Mouse (Mus musculus) G1E (cell line): ENCODE results near the gene Prm3.

Source experiments
- CTCF ChIP-seq: IDR thresholded peaks from 2 replicates; pipeline ENCODE4 v1.5.1; 2012; ENCODE audit warnings: low read depth, low read length, inconsistent platforms, mixed read lengths
- GATA1 ChIP-seq: IDR thresholded peaks from 2 replicates; pipeline ENCODE4 v1.6.1; 2012; ENCODE audit warnings: borderline replicate concordance, low read length, inconsistent platforms, mixed read lengths
- GATA2 ChIP-seq: IDR thresholded peaks from 2 replicates; pipeline ENCODE4 v1.6.1; 2012; ENCODE audit warnings: low read depth, low read length, inconsistent platforms, borderline replicate concordance
- TAL1 ChIP-seq: conservative IDR thresholded peaks from 2 replicates; pipeline ENCODE4 v1.6.1; 2012; ENCODE audit warnings: low read depth, low read length, inconsistent platforms, mixed read lengths

DNA sequence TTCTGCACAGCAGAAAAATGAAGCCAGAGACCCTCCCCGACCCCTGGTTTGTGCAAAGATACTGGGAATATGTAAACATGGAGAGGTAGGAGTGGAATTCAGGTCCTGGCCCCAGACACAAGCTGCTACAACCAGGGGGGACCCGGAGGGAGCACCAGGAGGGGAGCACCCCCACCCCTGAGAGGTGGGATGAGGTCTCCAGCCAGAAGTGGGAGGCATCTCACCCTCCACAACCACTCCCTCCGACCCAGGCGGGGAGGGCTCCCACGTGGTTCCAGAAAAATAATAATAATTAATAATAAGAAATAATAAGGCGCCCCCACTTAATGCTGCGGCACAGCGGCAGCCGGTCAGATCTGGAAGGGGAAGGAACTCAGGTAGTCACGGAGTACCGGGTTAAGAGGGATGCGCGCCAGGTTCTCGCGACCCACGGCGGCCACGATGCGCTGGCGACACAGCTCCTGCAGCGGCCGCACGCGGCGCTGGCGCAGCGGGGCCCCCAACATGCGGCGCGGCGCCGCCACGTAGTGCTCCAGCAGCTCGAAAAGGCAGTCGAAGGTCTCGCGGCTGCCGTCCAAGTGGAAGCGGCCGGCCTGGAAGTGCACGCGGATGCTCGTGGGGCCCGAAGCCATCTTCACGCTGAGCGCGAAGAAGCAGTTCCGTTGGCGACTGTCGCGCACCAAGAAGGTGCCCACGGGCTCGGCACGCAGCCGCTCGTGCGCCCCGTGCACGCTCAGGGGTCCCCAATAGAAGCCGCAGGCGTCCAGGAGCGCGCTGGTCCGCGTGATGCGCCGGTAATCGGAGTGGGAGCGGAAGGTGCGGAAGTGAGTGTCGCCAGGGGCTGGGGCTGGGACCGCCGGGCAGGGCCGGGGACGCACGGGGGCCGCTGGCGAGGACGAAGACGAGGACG is 6.6 kb downstream of the Prm3 start:
- TF ChIP-seq GATA1 (no peak), CTCF (no peak), GATA2 (no peak), TAL1 (no peak)
